Mouse (Mus musculus) cerebral cortex, adult 2 months (tissue): Measurements from ENCODE around the gene Zfp771.

Experiments
- WGBS: fragments of 180-500 bp; shearing (Covaris S2); methylation state at CpG from one replicate; pipeline ENCODE4 v1.1.7; 2018; 5-methylcytosine and 5-hydroxymethylcytosine counted together

Zfp771 gene

DNA sequence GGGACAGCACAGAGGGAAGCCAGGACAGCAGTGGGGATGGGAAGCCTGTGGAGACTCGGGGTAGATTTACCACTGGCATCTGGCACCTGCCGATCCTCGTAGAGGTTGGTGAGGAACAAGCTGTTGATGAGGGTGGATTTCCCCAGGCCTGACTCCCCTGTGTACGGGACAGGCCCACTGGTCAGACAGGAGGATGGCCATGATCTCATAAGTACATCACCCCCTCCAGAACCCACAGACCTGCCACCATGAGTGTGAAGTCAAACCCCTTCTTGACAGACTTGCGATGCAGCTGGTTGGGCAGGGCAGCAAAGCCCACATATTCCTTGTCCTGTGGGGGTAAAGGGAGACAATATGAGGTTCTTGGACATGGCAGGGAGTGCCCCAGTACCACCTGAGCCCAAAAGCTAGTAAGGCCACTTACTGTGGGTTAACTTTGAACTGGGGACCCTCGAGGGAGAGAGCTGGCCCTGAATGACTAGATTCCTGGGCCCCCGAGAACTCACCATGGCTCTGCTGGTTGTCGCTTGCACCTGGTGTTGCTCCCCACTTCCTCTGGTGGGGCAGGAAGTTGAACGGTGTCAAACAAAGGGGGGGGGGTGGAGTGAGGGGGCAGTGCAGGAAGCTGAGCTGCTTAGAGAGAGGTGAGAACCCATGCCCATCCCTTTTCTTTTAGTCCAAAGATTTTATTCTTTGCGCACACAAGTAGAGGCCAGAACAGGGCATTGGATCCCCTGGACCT, 26.0 kb upstream of the Zfp771 start:
- WGBS: 87% methylated on average over 10 of the region's 10 CpGs

DNA sequence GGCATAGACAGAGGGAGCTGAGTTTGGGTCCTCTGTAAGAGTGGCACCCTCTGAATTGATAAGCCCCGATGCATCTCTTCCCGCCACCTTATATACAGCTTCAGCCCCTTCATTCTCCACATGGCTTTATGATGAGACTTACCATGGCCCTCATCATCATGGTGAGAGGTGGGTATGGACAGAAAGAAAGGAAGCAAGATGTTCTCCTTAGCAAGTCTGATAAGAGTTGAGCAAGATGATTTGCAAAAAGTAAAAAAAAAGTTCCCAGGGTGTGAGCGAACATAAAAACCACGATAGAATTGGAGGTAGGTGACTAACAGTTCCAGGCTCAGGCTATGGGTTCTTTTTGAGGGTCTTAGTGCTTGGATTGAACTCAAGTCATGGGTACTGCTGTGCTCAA, 25.4 kb upstream of the Zfp771 start:
- WGBS: 93% methylated on average over 4 of the region's 4 CpGs

DNA sequence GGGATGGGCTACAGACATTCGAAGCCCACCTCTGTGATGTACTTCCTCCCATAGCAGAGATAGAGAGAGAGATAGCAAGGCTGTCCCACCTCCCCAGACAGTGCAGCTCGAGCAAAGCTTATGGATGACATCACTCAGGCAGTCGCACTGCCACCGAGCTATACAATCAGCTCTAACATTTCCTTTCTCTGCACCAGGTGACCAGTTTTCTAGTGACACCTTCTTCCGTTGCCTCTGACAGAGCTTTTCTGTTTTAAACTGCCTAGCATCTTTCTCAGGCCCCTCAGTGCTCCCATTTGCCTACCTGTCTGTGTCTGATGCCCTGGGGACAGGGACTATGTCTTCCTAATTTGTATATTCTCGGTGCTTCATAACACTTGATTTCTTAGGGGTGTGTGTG, 23.6 kb upstream of the Zfp771 start:
- 79% methylated on average over 6 of the region's 6 CpGs for WGBS

DNA sequence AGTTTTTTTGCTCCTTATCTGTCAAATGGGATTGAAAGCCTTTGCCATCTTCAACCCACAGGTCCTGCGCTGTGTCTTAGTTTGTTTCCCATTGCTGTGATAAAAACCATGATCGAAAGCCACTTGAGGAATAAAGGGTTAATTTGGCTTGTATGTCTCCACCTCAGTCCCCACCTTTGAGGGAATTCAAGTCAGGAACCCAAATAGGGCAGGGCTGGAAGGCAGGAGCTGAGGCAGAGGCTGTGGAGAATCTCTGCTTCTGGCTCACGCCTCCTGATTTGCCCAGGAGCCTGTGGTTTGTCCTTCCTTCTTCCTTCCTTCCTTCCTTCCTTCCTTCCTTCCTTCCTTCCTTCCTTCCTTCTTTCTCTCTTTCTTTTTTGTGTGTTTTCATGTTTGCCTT, 21.0 kb upstream of the Zfp771 start:
- 97% methylated on average over 3 of the region's 3 CpGs for WGBS

DNA sequence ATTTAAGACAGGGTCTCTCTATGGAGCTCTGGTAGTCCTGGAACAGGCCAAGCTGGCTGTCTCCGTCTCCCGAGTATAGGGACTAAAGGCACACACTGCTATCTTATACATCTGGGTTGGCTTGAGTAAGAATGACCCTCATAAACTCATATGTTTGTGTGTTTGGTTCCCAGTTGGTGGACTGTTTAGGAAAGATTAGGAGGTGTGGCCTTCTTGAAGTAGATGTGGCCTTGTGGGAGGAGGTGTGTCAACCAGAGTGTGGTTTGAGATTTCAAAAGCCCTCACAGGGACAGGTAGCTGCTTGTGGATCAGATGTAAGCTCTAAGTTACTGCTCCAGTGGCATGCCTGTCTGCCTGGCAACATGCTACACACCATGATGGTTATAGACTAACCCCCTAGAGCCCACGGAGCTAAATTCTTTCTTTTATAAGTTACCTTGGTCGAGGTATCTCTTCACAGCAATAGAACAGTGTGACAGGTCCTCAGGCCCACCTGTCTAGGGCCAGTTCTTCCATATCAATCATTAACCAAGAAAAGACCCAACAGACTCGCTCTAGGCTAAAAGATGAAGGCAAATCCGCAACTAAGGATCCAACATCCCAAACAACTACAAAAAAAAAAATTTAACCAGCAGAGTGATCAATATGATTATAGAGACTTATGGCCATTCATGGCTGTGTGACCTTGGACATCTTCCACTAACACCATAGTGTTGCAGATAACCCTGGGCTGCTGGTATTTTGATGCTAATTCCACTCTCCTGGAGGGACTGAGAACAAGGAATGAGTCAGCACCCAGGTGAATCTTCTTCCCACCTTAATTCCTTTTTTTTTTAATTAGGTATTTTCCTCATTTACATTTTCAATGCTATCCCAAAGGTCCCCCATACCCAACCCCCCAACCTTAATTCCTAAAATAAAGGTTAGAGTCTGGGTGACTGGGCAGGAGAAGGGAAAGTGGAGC, 20.3 kb upstream of the Zfp771 start:
- WGBS: 92% methylated on average over 6 of the region's 6 CpGs

DNA sequence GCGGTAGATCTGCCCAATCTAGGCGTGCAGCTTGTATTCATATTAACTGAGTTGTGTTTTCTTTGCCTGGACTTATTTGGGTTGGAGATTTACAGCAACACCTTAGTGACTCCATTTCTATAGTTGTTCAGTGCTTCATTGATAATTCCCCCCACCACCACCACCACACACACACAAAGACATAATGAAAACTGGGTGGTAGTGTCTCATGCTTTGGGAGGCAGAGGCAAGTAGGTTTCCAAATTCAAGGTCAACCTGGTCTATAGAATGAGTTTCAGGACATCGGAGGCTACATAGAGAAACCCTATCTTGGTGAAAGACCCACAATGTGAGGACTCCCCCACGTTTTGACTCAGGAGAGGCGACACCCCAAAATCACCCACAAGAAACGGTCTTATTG, 19.5 kb upstream of the Zfp771 start:
- WGBS: 93% methylated on average over 6 of the region's 6 CpGs

DNA sequence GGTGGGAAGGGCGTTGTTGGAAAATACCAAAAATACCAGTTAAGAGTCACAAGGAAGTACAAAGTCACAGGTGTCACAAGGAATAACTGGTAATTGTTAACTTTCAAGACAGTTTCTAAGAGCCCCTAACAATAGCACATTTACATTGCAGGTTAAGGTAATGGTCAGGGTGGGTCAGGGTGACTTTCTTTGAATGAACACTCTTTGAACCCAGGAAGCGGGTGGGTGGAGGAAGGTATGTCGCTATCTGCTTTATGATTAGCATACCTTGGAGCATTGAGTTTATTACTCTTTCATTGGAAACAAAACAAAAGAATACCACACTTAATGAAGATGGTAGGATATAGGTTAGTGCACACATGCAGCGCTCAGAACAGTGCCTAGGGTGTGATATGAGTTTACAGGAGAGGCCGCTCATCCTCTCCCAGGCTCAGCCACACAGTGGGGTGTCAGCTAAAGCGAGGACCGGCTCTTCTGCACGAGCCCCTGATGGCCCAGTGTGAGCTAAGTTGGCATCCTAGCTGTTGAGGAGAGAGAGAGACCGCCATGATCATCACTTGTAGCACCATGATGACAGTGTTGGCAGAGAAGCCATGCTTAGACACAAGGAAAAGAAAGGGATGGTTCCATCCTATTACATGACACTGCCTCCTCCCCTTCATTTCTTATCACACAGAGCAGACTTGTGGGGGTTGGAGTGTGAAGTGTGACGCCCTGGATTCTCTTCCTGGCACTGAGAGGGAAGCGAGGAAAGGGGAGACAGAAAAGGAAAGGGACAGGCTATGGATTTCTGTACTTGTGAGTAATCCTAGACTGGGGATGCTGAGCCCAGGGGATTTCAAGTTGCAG, 18.7 kb upstream of the Zfp771 start:
- 74% methylated on average over 11 of the region's 11 CpGs for WGBS

DNA sequence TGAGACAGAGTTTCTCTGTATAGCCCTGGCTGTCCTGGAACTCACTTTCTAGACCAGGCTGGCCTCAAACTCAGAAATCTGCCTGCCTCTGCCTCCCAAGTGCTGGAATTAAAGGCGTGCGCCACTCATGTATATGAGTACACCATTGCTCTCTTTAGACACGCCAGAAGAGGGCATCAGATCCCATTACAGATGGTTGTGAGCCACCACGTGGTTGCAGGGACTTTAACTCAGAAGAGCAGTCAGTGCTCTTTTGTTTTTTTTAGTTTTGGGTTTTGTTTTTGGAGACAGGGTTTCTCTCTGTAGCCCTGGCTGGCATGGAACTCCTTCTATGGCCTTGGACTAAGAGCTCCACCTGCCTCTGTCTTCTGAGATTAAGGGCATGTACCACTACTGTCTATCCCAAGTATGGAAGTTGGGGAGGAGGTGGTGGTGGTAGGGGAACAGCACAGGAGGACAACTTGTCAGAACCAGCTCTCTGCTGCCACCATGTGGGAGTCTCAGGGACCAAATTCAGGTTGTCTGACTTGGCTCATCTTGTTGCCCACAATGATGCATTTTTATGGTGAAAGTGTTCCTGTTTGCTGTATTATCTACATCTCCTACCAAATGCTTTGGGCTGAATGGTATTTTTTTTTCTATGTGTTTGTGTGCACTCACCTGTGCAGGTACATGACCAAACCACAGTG, 15.3 kb upstream of the Zfp771 start:
- 54% methylated on average over 4 of the region's 4 CpGs for WGBS

DNA sequence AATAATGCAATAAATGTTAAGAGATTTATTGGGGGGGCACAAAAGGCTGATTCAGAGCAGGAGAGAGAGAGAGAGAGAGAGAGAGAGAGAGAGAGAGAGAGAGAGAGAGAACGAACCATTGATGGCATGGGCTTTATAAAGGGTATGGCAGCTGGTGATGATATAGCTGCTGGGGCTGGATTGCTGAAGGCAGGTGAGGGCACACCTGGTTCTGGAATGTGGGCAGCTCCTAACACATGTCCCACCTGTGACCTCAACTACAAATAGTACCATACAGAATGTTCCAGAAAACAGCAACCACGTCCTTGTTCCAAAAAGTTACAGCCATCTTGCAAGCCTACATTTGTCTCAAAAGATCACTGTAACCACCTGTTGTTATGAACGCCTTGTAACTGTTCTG, 12.7 kb upstream of the Zfp771 start:
- 33% methylated on average over 3 of the region's 3 CpGs for WGBS

DNA sequence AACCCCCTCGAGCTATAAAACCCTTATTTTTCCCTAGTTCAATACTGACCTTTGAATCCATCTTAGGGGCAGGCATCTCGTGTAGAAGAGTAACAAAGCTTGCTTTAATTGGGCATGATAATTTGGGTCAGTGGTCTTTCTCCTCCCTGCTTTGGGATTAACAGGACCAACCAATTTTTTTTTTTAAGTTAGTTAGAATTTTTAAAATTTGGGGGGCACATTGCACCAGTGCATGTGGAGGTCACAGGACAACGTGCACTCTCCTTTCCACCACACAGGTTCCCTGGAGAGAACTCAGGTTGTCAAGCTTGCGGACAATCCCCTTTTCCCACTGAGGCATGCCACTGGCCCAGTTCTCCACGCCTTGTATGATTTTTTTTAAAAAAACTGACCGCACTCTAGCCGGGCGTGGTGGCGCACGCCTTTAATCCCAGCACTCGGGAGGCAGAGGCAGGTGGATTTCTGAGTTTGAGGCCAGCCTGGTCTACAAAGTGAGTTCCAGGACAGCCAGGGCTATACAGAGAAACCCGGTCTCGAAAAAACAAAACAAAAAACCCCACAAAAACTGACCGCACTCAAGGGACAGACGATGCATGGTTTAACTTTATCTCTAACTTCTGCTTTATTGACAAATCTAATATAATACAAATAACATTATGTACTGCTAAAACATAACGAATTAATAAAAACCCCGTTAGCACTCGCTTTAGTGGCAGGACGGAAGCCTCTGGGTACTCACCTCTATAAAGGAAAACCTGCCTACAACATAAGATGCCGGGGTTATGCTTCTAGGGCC, 12.1 kb upstream of the Zfp771 start:
- 4% methylated on average over 20 of the region's 20 CpGs for WGBS

DNA sequence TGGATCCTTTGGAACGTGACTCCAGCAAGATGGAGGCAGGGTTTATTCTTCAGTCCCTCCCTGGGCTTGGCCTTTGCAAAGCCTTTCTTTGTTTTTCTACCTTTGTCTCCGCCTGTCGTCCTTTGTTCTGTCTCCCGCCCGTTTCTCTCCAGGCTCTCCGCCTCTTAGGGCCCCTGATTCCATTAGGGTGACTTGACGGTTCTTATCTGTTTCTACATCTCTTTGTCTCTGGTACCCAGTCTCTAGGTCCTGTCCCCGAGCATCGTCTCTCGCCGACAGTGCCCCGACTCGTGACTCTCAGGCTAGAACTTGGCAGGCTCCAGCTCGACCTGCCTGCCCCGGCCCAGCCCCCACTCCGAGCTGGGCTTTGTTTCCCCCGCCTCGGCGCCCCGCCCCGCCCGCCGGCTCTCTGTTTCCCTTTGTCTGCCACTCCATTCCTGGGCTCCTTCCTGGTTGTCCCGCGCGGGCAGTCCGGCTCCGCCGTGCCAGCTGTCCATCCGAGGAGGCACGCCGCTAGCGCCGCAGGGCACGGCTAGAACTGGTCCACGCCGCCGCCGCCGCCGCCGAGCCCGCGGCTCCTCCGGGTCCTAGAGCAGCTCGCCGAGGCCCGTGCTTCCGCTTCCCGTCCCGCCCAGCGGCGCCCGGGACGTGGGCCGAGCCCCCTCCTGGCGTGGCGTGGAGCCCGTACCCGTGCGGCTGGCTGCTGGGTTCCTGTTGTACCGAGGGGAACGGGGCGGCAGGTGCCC, 11.3 kb upstream of the Zfp771 start, which contains the start of the genes Zfp553 and Sept1:
TSS of gene Zfp553 (plus strand) at position 440 of the 746 bp plus-strand sequence.
TSS of gene Sept1 (minus strand) at position 509 of the 746 bp plus-strand sequence.
- whole genome bisulfite sequencing: under 1% methylated on average over 64 of the region's 64 CpGs

DNA sequence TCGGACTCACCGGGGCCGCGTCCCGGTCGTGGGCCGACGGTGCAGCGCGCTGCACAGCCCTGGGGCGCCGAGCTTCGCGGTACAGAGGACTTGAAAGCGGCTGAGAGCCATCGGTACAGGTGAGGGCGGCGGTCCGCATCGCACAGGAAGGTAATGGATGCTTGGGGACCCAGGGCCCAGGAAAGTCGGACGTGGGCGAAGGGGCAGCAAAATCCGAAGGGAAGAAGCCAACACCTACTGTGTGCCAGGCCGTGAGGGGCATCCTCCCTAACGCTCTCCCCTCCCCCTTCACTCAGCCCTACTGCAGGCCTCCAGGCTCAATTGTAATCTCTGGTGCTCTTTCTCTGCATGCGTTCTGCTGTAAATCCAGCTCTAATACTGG, 10.7 kb upstream of the Zfp771 start:
- WGBS: under 1% methylated on average over 27 of the region's 27 CpGs

DNA sequence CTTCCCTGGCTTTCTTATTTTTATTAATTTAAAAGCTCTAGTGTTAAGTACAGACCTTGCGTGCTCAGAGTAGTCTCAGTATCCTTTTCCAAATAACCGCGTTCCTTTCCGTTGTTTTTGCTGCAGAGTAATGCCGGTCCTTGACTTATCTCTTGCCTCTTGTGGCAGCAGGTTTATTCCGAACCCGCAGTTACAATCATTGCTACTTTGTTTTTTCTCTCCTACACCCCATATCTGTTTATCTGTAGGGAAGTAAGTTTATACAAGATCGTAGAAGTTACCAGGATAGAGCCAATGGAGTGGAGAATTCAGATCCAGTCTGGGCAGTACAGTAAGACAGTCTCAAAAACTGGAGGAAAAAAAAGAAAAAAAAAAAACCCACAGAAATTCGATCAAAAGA, 10.3 kb upstream of the Zfp771 start:
- WGBS: 3% methylated on average over 9 of the region's 9 CpGs

DNA sequence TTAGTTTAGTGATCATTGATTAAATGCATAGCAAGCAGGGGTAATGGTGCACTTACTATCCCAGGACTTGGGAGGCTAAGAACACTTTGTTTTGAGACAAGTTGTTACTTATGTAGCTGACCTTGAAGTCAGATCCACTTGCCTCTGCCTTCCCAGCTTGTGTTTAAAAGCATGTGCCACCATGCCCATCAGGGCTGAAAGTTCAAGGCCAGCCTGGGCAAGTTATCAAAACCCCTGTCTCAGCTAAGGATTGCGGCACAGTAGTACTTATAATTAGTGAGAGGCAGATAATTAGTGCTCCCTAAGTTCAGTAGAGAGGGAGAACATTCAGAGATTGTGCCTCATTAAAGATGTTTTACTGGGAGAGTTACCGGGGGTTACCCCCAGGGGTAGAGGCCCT, 9.3 kb upstream of the Zfp771 start:
- WGBS: 75% methylated on average over 2 of the region's 2 CpGs

DNA sequence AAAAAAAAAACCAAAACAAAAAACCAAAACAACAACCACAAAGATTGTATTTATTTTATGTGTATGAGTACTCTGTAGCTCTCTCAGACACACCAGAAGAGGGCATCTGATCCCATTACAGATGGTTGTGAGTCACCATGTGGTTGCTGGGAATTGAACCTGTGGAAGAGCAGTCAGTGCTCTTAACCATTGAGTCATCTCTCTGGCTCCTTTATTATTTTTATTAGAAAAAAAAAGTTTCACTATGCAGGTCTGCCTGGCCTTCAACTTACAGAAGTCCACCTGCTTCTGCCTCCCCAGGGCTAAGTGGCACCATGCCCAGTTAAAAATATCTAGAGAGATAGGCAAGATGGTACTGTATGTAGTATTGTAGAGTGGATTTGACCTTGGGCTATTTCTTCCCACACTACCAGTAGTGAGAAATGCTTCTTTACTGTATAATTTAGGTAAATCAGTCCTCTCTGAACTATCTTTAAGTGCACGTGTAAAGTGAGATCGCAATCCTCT, 660 bp upstream of the Zfp771 start:
- 17% methylated on average over 2 of the region's 2 CpGs for WGBS

DNA sequence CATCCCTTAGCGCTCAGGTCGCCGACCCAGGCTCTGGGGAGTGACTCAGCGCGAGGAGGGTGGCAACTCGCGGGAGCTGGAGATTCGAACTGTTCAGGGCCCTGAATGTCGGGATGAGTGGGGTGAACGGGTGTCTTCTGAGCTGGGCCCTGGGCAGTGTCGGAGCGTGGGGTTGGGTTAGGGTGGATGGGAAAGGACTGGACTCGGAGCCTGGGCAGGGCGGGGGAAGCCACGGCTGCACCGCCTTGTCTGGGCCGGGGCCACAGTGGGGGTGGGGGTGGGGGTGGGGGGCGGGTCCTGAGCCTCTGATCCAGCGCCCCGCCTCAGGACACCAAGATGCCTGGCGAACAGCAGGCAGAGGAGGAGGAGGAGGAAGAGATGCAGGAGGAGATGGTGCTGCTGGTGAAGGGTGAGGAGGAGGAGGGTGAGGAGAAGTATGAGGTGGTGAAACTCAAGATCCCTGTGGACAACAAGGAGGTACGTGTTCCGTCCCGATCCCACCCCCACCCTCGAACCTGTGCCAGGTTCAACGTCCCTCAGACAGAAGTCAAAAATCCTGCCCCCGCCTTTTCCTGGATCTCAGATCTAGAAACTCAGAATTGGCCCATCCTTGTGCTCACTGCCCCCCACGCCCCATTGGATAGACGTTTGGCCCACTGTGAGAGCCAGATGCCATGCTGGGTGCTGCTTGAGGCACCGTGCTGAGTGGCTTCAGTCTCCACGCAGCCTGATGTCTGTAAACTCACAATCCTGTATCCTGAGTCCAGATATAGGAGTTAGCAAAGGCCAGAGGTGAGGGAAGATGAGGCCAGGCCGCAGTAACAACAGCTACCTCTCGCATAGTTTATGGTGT, 810 bp downstream of the Zfp771 start:
- 5% methylated on average over 32 of the region's 33 CpGs for WGBS

DNA sequence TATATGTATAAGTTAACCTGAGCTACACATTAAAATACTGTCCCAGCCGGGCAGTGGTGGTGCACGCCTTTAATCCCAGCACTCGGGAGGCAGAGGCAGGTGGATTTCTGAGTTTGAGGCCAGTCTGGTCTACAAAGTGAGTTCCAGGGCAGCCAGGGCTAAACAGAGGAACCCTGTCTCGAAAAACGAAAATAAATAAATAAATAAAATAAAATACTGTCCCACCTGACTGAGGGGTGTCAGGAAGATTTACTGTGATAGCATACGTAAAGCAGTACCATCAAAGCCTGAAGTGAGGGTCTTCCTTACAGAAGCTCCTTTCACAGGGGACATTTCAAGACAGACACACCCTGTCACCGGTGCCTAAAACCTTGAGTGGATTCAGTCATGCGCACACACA, 6.4 kb downstream of the Zfp771 start:
- 85% methylated on average over 8 of the region's 8 CpGs for WGBS

DNA sequence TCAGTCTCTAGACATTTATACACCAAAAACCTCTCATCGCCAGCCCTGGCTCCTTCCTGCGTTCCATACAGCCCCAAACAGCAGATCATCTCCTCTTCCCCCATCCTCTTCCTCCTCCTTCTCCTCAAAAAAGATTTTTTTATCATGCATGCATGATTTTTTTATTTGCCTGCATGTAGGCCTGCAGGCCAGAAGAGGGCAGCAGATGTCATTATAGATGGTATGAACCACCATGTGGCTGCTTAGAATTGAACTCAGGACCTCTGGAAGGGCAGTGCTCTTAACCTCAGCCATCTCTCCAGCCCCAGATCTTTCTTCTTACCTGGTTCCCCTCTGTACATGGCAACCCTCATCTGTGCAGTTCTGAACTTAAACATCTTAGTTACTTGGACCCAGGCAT, 8.3 kb downstream of the Zfp771 start:
- WGBS: 46% methylated on average over 2 of the region's 2 CpGs

DNA sequence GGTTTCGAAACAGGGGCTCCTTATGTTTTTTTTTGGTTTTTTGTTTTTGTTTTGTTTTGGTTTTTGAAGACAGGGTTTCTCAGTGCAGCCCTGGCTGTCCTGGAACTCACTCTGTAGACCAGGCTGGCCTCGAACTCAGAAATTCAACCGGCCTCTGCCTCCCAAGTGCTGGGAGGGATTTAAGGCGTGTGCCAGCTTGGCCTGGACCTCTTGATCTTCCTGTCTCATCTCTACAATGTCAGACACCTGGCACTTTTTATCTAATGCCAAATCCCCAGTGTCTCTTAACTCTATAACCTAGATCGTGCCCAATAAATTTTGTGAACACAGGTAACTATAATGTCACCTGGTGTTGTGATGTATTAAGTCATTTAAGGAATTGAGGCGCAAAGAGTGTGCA, 9.3 kb downstream of the Zfp771 start:
- WGBS: 70% methylated on average over 6 of the region's 6 CpGs
